Mouse (Mus musculus) embryo, embryonic 11.5 days (tissue): ENCODE measurements around the gene Camta1.

ENCODE experiments used
- DNase-seq: peaks from one replicate; pipeline ENCODE4 v3.0.0-alpha.2; 2012; ENCODE audit warnings: low read depth, low spot score

The Camta1 gene

DNA sequence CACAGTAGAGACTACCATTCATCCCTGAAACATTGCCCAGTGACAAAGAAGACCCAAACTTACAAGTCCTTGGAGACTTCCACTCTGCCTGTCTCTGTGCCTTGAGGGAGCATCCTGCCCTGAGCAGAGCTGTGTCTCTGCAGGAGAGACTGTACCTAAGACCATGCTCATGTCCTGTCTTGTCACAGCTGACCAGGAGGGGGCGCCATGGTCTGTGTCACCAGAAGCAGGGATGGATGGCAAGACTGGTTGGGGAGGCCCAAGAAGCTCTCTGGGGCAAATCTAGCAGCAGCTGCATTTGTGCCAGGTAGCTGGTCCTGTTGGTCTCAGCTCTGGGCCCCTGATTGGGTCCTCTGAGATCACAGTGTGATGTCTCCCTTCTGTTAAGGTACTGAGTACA lies 646.5 kb downstream of the Camta1 start:
- no peak for DNase-seq

DNA sequence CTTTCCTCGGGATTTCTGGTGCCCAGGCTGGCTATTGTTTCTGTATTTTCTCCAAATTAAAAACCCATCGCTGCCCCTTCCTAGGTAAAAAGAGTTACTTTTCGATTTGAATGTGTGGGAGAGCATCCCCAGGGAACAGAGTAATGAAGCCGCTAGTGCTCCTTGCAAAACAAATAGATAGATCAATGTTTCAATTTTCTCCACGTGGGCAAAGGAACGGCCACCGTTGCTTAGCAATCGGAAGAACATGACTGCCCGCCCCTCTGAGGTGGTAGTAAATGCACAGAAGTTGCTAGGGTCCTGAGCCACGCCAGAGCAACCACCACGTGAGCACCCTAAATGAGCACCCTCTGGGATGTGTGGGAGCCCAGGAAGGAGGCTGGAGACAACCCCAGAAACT lies 648.2 kb downstream of the Camta1 start:
- DNase-seq = no peak

DNA sequence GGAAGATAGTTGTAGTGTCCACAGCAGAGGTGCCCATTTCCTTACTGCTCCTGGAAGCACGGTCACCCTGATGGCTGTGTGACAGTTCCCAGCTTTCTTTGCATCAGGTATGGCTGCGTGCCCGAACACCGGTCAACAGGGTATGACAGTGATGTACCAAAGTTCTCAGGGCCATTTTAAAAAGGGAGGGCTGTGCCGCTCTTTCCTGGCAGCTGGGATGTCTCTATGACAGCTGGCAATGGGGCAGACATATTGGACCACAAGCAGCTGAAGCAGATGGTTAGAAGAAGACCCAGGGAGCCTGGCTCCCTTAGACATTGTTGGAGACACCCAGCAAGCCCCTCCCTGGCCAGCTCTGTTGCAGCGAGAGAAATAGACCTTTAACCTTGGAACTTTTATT lies 649.7 kb downstream of the Camta1 start:
- DNase-seq = no peak

DNA sequence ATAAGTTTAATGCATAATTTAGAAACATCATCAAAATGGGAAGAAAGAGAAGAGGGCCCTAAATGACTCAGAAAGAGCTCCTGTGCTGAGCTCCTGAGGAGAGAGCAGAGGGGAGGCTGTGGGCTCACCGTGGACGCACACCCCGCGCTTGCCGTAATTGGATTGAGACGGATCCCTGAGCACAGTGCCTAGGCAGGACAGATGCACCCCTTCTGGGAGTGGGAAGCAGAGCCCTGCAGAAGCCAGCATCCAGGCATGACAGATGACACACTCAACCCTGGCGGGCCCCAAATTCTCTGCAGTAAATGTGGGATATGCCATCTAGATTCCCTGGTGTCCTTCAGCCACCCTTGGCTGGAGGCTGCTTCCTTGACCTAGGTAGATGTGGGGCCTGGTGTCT lies 654.1 kb downstream of the Camta1 start:
- DNase-seq = no peak

DNA sequence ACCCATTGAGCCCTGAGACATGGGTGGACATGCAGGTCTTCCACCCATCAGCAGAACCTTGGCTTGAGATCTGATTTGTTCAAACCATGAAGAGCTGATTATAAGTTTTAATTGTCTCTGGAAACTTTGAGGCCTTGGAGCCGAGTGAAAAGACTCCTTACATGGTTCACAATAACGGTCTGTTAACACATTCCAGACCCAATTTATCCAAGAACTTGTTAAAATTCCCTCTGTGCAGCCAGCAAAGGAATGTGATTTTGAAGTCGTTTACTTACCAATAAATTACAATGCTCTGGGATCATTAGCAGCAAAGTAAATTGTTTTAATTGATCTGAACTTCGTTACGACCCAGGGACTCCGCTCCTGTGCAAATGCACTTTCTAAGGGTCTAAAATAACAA lies 658.8 kb downstream of the Camta1 start:
- DNase-seq = no peak

DNA sequence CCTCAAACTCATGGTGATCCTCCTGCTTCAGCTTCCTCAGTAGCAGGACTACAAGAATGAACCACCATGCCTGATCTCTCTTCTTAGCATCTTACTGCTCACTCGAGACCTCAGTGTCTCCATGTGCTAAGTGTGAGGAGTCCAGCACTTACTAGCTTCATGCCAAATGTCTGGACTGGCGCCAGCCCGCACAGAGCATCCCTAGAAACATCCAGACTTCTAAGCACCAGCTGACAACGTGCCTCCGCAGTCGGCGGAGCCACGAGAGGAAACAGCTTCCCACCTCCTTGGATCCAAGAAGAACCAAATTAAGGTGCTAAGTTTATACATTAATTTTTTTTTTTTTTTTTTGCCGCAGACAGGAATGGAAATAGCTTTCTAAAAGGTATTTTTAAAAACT lies 661.4 kb downstream of the Camta1 start:
- DNase-seq = no peak

DNA sequence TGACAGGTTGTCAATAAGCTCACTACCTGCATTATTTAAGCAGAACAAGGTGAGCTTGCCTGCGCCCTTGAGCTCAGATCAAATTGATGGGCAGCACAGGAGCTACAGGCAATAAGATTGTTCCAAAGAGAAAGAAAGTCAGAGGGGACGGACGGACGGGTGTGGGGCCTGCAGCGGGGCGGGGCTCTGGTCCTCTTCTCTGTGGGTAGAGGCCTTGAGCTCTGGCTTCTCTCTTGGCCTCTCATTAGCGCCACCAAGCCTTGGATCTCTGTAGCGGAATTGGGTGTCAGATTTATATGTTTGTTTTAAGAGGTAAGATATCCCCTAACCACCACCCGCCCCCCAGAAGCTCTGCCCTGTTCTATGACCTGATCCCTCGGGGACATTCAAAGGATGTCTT lies 666.5 kb downstream of the Camta1 start:
- DNase-seq = no peak

DNA sequence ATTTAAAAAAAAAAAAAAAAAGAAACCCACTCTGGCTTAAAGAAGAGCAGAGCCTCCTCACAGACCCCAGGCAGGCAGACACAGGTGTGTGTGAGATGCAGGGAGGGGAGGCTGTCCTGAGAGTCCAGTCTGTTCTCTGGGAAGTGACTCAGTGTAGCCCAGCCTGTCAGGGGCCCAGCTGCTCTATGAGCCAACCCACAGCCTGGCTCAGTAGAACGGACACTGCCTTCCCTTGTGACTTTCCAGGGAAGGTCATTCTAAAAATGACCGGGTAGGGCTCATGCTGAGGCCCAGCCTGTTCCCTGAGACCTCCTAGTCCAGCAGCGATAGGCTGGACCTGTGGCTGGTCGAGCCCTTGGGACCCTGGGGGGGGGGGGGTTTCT lies 667.0 kb downstream of the Camta1 start:
- no peak for DNase-seq

DNA sequence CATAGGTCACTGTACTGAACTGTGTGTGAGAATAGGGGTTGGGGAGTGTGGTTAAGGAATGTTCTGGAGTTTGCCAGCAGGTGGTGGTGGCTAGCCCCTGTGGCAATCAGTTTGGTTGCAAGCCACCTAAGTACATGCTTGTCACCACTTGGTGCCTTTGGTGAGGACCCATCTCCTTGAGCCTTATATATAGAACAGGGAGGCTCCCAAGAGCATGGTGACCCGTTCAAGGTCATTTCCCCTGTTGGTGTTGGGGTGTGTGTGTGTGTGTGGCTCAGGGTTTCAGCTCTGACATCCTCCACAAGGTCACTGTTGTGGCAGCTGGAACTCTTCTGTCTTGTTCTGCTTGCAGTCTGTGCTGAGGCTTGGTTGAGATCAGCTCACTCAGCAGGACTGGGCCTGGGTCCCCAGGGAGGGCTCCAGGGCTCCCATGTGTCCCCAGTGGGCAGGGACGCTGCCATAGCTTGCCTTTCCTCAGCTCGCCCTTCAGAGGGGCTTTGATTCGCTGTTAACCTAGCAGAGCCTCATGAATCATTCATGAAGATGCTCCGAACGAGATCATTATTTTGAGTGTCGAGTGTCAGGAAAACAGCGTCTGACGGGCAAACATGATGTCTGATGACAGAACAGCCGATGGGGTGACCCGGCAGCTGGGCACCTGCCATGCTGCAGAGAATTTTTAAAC lies 667.5 kb downstream of the Camta1 start:
- no peak for DNase-seq

DNA sequence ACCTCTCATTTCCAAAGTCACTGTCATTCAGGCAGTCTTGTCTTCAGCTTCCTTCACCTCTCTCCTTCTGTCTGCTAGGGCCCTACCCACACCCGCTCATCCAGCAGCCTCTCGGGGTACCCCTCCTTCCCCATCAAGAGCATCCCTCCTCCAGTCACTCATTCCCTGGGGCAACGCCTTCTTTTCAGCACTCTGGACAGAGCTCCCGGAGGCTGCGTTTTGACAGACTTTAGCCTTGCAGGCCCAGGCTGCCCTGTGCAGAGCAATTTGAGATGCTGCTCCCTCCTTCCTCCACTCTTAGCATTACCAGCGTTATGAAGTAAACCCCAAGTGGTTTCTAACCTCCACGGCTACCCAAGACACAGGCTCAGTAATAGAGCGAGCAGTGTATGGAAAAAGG lies 675.2 kb downstream of the Camta1 start:
- peak; percentile 62 for DNase-seq

DNA sequence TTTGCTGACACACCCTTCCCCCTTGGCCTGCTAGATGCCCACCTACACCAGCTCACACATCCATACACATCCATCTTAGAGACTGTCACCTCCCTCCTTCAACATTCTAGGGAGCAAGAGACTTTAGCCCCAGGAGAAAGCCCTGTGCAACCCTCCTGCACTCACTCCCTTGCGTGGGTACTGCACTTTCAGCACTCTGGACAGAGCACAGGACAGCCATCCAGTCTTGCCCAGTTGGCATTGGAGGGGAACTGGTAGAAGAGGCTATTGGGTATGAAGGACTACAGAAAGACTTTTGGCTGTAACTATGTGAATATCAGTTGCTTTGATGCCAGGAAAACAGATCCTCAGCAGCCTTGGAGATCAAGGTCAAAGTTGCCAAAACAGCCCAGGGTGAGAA lies 675.9 kb downstream of the Camta1 start:
- no peak for DNase-seq

DNA sequence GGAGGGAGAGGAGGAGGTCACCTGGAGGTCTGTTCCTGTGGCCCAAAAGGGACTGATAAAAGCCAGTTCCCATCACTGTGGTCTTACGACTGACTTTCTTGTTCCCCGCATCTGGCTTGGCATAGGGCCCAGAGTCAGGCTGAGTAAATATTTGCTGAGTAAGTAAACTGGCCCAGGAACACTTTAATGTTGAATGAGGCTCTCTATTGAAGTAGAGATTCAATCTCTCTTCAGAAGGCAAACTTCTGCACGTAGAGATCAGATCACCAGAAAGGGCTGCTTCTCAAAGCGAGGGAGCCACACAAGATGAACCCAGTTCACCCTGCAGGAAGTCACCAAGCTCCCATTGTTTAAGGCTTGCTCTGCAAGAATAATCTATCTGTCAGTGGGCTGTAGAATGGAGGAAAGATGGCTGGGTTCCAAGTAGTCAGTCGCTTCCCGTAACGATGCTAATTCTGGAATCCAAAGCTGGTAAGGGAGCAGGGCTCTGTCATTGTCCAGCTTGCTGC lies 681.2 kb downstream of the Camta1 start:
- no peak for DNase-seq

DNA sequence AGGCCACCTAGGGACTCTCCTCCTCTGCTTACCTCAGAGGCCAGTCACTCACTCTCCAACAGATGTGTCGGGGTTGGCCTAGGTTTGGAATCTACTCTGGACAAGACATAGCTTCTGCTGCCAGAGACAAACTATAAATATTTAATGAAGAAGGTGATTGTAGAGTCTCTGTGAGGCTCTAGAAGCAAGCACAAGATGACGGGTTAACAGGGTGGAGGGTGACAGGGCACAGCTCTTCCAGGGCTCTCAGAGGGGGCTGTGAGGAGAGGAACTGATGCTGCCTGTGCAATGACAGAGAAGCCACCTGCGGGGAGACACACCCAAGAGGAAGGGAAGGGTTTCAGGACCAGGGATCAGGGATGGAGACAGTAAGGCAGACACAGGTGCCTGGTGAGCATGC lies 682.0 kb downstream of the Camta1 start:
- no peak for DNase-seq

DNA sequence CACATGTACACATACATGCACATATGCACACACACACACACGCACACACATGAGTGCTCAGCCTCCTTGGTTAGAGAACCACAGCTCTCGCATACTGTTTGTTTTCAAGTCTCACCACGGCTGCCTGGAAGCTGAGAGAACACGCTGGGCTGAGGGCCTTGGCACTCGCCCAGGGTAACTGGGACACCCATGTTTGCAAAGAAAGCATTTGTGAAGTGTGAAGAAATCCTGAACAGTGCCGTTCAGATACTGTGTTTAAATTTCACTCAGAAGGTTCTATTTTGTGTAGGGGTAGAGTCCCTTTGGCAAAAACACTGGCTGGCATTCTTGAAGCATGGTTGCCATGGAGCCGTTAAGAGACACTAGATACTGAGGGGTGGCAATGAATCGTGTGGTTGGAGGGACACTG lies 682.7 kb downstream of the Camta1 start:
- DNase-seq = no peak

DNA sequence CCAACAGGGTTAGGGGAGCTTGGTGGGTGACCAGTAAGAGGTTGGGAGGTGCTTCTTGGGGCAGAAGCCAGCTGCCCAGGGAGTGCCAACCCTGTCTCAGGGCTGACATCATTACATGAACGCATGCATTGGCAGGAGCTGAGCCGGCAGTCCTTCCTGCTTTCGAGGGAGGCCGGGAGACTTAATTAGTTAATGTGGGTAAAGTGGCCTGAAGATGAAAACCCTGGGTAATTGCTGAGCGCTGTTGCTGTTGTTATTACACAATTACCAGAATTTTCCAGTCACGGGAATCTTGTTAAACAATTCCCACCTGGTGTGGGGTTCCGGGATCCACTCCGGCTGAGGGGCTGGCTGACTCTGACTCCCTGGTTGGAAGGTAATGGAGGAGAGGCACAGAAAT lies 689.1 kb downstream of the Camta1 start:
- no peak for DNase-seq

DNA sequence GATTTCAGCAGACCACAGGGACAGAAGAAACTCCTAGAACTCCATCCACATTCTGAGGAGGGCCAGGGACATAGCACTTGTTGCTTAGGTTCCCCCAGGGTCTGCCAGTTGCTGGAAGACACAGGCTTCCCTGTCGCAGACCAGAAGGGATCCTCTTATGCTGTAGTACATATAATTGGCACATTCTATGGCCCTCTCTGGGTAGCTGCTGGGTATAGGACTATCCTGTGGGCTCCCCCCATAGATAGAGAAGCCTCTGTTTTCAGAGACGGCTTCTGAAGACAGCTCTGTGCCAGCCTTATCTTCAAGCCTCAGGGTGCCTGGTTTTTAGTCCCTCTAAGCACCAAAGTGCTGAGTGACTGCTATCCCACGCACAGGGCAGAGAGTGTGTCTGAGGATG lies 690.6 kb downstream of the Camta1 start:
- no peak for DNase-seq

DNA sequence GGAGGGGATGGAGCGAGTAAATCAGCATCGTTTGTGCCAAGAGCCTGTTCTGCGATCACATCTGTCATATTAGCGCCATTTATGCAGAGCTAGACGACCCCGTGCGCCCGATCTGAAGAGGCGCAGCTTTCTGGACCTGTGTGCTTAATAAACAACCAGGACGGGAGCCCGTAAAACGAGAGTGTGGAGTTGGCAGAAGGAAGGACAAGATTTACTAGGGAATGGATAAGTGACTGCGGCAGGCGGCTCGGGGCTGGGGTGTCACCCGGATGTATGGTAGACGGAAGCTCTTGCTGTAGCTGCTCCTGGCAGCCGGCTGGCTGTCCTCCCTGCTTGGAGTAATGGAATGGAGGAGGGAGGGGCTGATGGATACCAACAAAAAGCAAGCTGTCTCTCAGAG lies 691.0 kb downstream of the Camta1 start:
- no peak for DNase-seq

DNA sequence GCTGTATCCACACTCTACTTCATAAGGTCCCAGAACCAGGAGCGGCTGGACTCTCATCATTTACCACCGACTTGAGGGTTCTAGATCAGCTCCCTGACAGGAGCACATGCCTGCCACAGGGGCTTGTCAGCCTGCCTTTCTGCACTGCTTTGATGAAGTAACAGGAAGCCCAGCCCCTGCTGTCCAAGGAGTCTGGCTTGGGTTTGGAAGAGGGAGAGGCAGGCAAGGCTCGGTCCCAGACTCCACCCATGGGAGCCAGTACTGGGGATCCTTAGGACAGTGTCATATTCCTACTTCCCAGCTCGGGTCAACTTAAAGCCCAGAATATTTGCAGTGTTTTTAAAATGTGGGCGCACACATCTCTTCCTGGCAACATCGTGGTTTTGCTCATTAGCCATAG lies 694.7 kb downstream of the Camta1 start:
- DNase-seq = no peak

DNA sequence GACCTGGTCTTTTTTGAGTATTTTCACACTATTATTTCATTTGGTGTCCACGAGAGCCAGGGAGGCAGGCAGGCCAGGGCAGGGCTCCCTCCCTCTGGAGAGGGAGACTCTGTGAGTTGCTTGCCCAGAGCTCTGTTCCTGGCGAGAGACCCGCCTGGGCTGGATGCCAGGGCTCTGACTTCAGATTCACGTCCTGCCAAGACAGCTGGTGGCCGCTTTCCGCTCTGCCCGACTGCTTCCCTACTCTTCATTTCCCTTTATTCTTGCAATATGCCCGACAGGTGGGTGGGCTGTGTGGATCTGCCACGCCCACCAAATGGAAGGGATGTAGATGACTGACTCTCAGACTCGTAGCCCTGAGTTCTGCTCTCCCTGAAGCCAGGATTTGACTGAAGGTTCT lies 696.1 kb downstream of the Camta1 start:
- no peak for DNase-seq

DNA sequence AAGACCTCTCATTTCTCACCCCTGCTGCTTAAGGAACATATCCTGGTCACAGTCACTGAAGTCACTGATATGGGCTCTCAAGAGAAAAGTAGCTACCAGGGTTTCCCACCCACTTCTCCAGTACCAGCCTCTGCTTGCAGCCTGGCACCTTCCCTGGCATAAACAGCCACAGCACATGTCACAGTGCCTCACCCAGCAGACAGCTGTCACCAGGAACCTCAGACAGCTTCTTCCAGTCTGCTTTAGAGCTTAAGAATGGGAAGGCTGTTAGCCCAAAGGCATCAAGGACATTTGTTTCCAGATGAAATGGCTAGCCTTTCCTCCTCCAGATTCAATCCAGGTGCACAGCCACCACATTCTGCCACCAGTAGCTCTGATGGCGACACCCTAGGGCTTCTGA lies 697.4 kb downstream of the Camta1 start:
- no peak for DNase-seq

DNA sequence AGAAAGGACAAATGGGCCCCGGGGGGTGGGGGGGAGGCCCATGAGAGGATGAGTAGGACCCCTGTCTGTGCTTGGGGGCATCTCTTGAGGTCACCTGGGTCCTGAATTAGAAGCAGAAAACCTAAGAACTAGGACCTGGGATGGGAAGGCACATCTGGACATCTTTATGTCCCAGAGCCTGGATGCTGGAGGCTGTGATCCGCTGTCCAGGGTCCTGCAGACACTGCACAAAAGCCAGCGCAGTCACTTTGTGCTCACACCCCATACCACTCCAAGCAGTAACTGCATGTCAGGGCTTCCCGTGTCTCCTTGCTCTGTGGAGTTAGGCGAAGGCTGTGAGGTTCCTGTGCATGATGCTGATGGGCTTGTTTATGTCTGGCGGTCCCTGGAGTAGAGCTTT lies 699.8 kb downstream of the Camta1 start:
- no peak for DNase-seq

DNA sequence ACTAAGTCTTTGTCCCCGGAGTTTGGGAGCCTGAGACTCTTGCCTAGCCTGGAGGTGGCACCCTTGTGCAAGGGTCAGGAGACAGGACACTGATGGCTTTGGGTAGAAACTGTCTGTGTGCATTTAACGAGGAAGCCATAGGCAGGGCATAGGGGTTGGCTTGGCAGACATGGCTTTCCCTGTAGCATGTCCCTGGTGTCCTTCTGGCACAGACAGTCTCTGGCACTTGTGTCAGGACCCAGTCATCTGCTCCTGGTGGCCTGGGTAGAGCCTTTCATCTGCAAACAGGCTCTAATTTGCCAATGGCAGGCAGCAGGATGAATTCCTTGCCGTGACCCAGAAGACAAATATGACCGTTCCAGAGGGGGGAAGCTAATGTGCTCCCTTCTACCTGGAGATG lies 700.7 kb downstream of the Camta1 start:
- no peak for DNase-seq

DNA sequence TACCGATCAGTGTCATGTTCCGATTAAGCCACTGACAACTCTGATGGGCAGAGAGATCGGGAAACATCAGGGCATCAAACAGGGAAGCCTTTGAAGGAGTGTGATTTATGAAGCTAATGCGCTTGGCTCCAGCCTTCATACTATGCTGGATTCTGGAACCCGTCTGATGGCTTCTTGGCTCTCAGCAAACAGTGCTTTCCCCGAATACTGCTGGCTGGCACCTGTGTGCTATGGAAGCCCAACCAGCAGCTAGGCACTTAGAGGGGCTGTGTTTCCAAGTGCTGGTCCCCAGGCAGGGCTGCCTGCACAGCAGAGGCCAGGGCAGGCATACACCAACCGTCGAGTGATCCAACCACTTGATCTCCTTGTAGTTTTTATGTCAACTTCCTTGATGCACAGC lies 701.2 kb downstream of the Camta1 start:
- no peak for DNase-seq

DNA sequence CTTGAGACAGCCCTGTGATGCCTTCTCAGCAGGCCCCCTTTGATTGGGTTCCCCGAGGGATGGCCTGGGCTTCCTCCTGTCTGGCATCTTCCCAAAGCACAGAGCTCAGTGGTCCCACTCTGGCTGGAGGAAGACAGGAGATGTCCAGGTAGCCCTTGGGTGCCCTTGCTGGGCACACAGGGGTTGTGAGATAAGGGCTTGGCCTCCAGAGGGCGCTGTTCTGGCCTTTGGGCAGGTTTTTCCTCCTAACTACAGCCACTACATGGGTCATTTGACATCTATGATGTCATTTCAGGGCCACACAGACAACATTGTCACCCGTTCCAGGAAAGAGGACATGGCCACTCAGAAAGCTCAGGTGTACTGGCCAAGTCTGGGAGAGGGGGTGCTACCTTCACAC lies 703.4 kb downstream of the Camta1 start:
- DNase-seq = no peak
